Mouse (Mus musculus) erythroid progenitor cell, adult 5-6 weeks (primary cell): ENCODE data around the gene Kntc1. TPM values are rescaled to one million over a fixed set of nuclear protein-coding genes. Genes with fewer than 3 reads are reported as not detected.
"Not testable (repeated sequence)": the region's sequence is repeated elsewhere in the genome, so short reads cannot be mapped to it uniquely, and the experiment has no call there.

Source experiments
- ATAC-seq: replicated peaks from 2 replicates; pipeline ENCODE4 v1.8.0; 2016; ENCODE audit warnings: moderate number of reproducible peaks, mild to moderate bottlenecking, moderate TSS enrichment, inconsistent platforms; ENCODE audit not compliant: poor library complexity, low FRiP score, severe bottlenecking
- total RNA-seq, 2 experiments: library from RNA; stranded (forward) in 1 of 2; stranded (reverse) in 1 of 2; fragments of 150-400 nt in 1 of 2; fragments of 186-747, 209-891 nt in 1 of 2; gene quantifications; 2 replicates each; pipeline versions ENCODE4 v1.2.3 to v1.2.4; 2015 to 2017; ENCODE audit warnings: low replicate concordance in 2 of 2

Kntc1 gene
- total RNA-seq (2015; ENCODE audit: low replicate concordance) (152 and 208 TPM in 2 replicates), total RNA-seq (2017; ENCODE audit: low replicate concordance) (122 and 174 TPM in 2 replicates)

- ATAC-seq: peak; percentile 92
These were observed at the start of gene Kntc1, which contains the start of gene Rsrc2 for GRCm38 (mm10) chr5:123749065-123750064. Gene Kntc1 (plus strand): TSS chr5:123749716. Gene Rsrc2 (minus strand): TSS chr5:123749414.

- ATAC-seq: no peak
These were observed 48.9 kb upstream of the Kntc1 start for GRCm38 (mm10) chr5:123700625-123701024.

- no peak for ATAC-seq
These were observed 40.9 kb upstream of the Kntc1 start for GRCm38 (mm10) chr5:123708598-123708997.

- ATAC-seq: no peak
These were observed 39.9 kb upstream of the Kntc1 start for GRCm38 (mm10) chr5:123709571-123709970.

- no peak for ATAC-seq
These were observed 35.7 kb upstream of the Kntc1 start for GRCm38 (mm10) chr5:123713782-123714181.

- ATAC-seq: no peak
These were observed 34.9 kb upstream of the Kntc1 start for GRCm38 (mm10) chr5:123714622-123715021.

- peak; percentile 98 for ATAC-seq
These were observed 28.9 kb upstream of the Kntc1 start, which contains the start of gene Zcchc8 for GRCm38 (mm10) chr5:123720328-123721311. Gene Zcchc8 (minus strand): TSS chr5:123721100.

- not testable (repeated sequence) for ATAC-seq
These were observed 25.7 kb upstream of the Kntc1 start for GRCm38 (mm10) chr5:123723816-123724215.

- ATAC-seq: no peak
These were observed 18.5 kb upstream of the Kntc1 start for GRCm38 (mm10) chr5:123730981-123731380.

- ATAC-seq: no peak
These were observed 5.2 kb upstream of the Kntc1 start for GRCm38 (mm10) chr5:123744358-123744757.

GRCm38 (mm10) chr5:123746253-123746652 lies 3.3 kb upstream of the Kntc1 start:
- ATAC-seq: no peak

- ATAC-seq: no peak
These were observed 1.9 kb upstream of the Kntc1 start for GRCm38 (mm10) chr5:123747604-123748003.

- ATAC-seq: peak; percentile 6; the same call in 1 of the 2 replicates
These were observed 1.0 kb upstream of the Kntc1 start for GRCm38 (mm10) chr5:123748339-123749064.

GRCm38 (mm10) chr5:123765506-123765905 lies 16.0 kb downstream of the Kntc1 start:
- no peak for ATAC-seq

- ATAC-seq: not testable (repeated sequence)
These were observed 16.9 kb downstream of the Kntc1 start for GRCm38 (mm10) chr5:123766455-123766854.

GRCm38 (mm10) chr5:123773441-123773840 lies 23.9 kb downstream of the Kntc1 start:
- ATAC-seq: no peak

GRCm38 (mm10) chr5:123780716-123781115 lies 31.2 kb downstream of the Kntc1 start:
- ATAC-seq: no peak

- ATAC-seq: no peak
These were observed 32.3 kb downstream of the Kntc1 start for GRCm38 (mm10) chr5:123781864-123782263.

- ATAC-seq: no peak
These were observed 39.5 kb downstream of the Kntc1 start for GRCm38 (mm10) chr5:123788976-123789375.
